Mouse (Mus musculus) liver, postnatal 0 days (tissue): Measurements from ENCODE around the gene Myrfl. TPM values are rescaled to one million over a fixed set of nuclear protein-coding genes. Genes with fewer than 3 reads are reported as not detected.

Experiments used
- ATAC-seq: fragments of 200-750 bp; cut with Nextera tagmentation; 2 replicates; pipeline ENCODE4 v1.8.0; 2017; ENCODE audit warnings: mild to moderate bottlenecking, moderate library complexity
- DNase-seq: peaks from one replicate; pipeline ENCODE4 v3.0.0-alpha.2; 2016
- H3K27ac ChIP-seq: fragments of 300-500 bp; sonication (generic); 2 replicates; pipeline ENCODE4 v1.5.1; 2014; ENCODE audit warnings: antibody characterized with exemption, moderate library complexity, mild to moderate bottlenecking, low read depth
- H3K27me3 ChIP-seq: fragments of 300-500 bp; sonication (generic); 2 replicates; pipeline ENCODE4 v1.6.1; 2014; ENCODE audit warnings: low read length, control low read depth, mixed read lengths; ENCODE audit not compliant: insufficient read depth
- H3K36me3 ChIP-seq: fragments of 300-500 bp; sonication (generic); replicated peaks from 2 replicates; pipeline ENCODE4 v1.6.1; 2014; ENCODE audit warnings: mild to moderate bottlenecking, control low read depth, low read length, moderate library complexity, mixed read lengths; ENCODE audit not compliant: insufficient read depth
- H3K4me1 ChIP-seq: fragments of 300-500 bp; sonication (generic); 2 replicates; pipeline ENCODE4 v1.6.1; 2014; ENCODE audit warnings: antibody characterized with exemption, mild to moderate bottlenecking, control low read depth; ENCODE audit not compliant: insufficient read depth
- H3K4me2 ChIP-seq: fragments of 300-500 bp; sonication (generic); 2 replicates; pipeline ENCODE4 v1.6.1; 2014; ENCODE audit warnings: low read depth, mild to moderate bottlenecking, low read length, moderate library complexity, mixed read lengths
- H3K4me3 ChIP-seq: fragments of 300-500 bp; sonication (generic); 2 replicates; pipeline ENCODE4 v1.5.1; 2014; ENCODE audit warnings: low read depth, low read length
- H3K9ac ChIP-seq: fragments of 300-500 bp; sonication (generic); replicated peaks from 2 replicates; pipeline ENCODE4 v1.6.1; 2014; ENCODE audit warnings: mild to moderate bottlenecking, moderate library complexity
- H3K9me3 ChIP-seq: fragments of 300-500 bp; sonication (generic); 2 replicates; pipeline ENCODE4 v1.6.1; 2016; ENCODE audit warnings: mild to moderate bottlenecking, control low read depth, low read length, mixed read lengths
- CTCF ChIP-seq: sonication (generic); IDR thresholded peaks from 2 replicates; pipeline ENCODE4 v1.5.1; 2016; ENCODE audit warnings: antibody characterized with exemption, low read depth
- EP300 ChIP-seq: IDR thresholded peaks from 2 replicates; pipeline ENCODE4 v1.6.1; 2016; ENCODE audit warnings: antibody characterized with exemption, low read depth, mild to moderate bottlenecking
- whole genome bisulfite sequencing: fragments of 180-500 bp; shearing (Covaris S2); extraction: QIAGEN DNeasy Blood & Tissue Kit; methylation state at CpG from one replicate; pipeline ENCODE4 v1.1.7; 2014; ENCODE audit not compliant: insufficient replicate concordance; 5-methylcytosine and 5-hydroxymethylcytosine counted together
- polyA plus RNA-seq: library from polyadenylated mRNA; unstranded; fragments of >200 nt; fragmentation: Nextera tagmentation; extraction: Ambion mirVana; gene quantifications from 2 replicates; pipeline ENCODE4 v1.2.1, GENCODE M21; 2015

Myrfl gene
- polyA plus RNA-seq, 1 experiment from 2014 or later: not detected

DNA sequence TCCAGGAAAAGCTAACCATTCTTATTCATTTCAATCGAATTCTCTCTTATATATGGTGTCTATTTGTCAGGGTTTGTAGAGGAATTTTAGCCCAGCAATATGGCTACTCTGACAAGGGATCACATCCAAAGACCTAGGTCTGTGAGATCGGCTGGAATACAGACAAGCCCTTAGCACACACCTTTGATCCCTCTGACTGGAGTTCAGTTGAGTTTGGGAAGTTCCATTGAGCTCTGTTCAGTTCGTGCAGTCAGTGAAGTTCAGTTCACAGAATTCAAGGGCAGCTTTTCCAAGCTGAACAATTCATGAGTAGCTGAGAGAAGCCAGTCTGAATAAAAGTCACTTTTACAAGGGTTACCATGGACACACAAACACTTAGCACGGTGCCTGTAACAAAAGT is 148.0 kb downstream of the Myrfl start:
- no peak for DNase-seq
- H3K36me3 ChIP-seq: no peaks in the 10 kb centered on the region
- H3K4me1 ChIP-seq: no peaks in the 10 kb centered on the region
- H3K4me3 ChIP-seq: no peak overlapping the region
- no peak overlapping the region for H3K4me2 ChIP-seq
- WGBS: 76% methylated on average over 4 of the region's 4 CpGs
- no peak overlapping the region for H3K9ac ChIP-seq
- no peak for ATAC-seq
- no peaks in the 10 kb centered on the region for H3K27me3 ChIP-seq
- H3K9me3 ChIP-seq: no peaks in the 10 kb centered on the region
- no peak overlapping the region for H3K27ac ChIP-seq
- no peak for TF ChIP-seq CTCF
- no peak for TF ChIP-seq EP300

DNA sequence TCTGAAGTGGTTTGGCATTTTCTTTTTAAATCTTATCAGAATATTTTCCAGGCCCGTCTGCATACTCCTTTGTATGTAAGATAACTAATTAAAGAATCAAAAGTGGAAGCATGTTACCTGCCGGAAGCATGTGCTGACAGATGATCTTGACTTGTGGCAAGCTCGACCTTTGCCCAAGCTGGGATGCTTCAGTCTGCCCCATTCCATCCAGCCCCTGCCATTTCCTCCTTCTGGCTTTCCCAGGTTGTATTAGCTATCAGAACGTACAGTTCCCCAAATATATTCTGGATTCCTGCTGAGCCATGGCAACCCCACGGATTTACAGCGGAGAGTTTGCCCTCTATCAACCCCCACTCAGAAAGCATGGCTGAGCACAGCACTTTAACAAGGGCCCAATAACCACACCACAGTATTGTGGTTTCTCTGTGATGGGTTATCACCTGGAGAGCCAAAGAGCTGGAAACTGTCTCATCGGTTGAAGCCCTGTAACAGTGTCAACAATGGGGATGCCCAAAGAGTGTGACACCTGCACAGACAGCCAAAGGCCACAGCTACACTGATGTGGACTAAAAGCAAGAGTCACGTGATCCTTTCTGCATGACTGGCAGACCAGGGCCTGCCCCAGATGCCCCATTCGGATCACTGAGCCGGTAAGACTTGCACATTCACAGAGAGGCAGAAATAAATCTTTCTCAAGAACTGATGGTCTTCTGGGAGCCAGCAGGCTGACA is 150.3 kb downstream of the Myrfl start:
- Histone ChIP-seq H3K9me3 (no peaks in the 10 kb centered on the region), H3K27ac (no peak overlapping the region), H3K4me1 (no peaks in the 10 kb centered on the region), H3K36me3 (no peaks in the 10 kb centered on the region), H3K27me3 (no peaks in the 10 kb centered on the region), H3K9ac (no peak overlapping the region), H3K4me2 (no peak overlapping the region), H3K4me3 (no peak overlapping the region)
- peak; percentile 28 for DNase-seq
- ATAC-seq: peak; percentile 82
- TF ChIP-seq CTCF: no peak
- no peak for TF ChIP-seq EP300
- 61% methylated on average over 10 of the region's 10 CpGs for WGBS

DNA sequence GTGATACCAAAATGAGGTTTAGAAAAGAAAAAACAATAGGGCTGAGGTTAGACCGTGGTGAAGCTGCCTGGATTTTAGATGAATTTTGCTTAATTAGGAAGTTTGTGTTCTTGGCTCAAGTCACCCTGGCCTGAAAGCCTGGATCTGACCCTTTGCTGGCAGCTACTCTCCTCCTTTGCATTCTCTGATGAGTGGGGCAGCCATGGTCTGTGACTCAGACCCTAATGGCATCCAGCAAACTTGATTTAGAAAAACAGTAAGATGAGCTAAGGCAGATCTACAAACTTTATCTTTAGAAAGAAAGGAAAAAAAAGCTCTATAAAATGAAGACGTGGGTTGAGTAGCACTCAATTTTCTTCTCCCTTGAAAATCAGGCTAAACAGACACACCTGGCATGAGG is 154.0 kb downstream of the Myrfl start:
- Histone ChIP-seq H3K27me3 (no peaks in the 10 kb centered on the region), H3K27ac (no peak overlapping the region), H3K36me3 (no peaks in the 10 kb centered on the region), H3K4me1 (no peaks in the 10 kb centered on the region), H3K9me3 (no peaks in the 10 kb centered on the region), H3K4me2 (no peak overlapping the region), H3K4me3 (no peak overlapping the region), H3K9ac (no peak overlapping the region)
- TF ChIP-seq EP300: no peak
- TF ChIP-seq CTCF: no peak
- WGBS: 84% methylated on average over 2 of the region's 2 CpGs
- DNase-seq (no peak), ATAC-seq (no peak)

DNA sequence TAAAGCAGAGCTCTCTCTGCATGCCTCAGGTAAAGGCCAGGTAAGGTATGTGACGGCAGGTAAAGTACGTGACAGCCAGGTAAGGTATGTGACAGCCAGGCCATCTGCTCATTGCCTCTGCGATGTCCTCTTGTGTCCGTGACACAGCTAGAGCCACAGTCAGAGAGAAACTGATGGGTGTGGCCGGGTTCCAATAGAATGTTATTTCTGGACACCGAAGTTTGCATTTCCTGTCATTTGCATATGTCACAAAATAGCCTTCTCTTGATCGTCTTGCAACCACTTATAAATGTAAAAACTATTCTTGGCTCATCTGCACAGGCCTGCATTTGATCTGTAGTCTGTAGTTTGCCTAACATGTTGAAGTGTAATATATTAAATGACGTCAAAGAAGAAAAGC is 154.5 kb downstream of the Myrfl start:
- no peaks in the 10 kb centered on the region for H3K27me3 ChIP-seq
- no peak for TF ChIP-seq CTCF
- no peak for TF ChIP-seq EP300
- H3K27ac ChIP-seq: no peak overlapping the region
- no peak overlapping the region for H3K4me2 ChIP-seq
- H3K4me1 ChIP-seq: no peaks in the 10 kb centered on the region
- H3K9ac ChIP-seq: no peak overlapping the region
- no peak for DNase-seq
- WGBS: 71% methylated on average over 8 of the region's 8 CpGs
- H3K4me3 ChIP-seq: no peak overlapping the region
- no peaks in the 10 kb centered on the region for H3K9me3 ChIP-seq
- no peaks in the 10 kb centered on the region for H3K36me3 ChIP-seq
- no peak for ATAC-seq

DNA sequence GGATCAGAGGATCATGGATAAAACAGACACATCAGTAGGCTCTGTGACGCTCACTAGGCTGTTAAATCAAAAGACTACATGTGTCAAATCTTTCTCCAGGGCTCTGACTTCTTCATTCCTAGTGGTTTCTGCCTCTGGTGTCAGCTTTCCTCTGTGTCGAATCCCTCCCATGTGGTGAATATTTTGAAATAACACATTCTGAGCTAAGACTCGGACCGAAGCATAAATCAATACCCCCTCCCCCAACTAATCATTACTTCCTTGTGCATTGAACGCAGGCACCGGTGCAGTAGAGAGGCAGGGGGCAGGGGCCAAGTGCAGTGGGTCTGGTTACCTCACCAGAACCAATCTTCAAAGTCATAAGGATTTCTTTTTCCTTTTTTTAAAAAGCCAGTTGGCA is 155.4 kb downstream of the Myrfl start:
- TF ChIP-seq EP300: no peak
- no peak for TF ChIP-seq CTCF
- H3K9me3 ChIP-seq: no peaks in the 10 kb centered on the region
- ATAC-seq (peak; percentile 64), DNase-seq (no peak)
- H3K27ac ChIP-seq: no peak overlapping the region
- H3K36me3 ChIP-seq: no peaks in the 10 kb centered on the region
- H3K4me1 ChIP-seq: no peaks in the 10 kb centered on the region
- H3K4me3 ChIP-seq: no peak overlapping the region
- H3K4me2 ChIP-seq: peak overlapping the region; percentile 55
- H3K27me3 ChIP-seq: no peaks in the 10 kb centered on the region
- H3K9ac ChIP-seq: no peak overlapping the region
- WGBS: 47% methylated on average over 6 of the region's 6 CpGs

DNA sequence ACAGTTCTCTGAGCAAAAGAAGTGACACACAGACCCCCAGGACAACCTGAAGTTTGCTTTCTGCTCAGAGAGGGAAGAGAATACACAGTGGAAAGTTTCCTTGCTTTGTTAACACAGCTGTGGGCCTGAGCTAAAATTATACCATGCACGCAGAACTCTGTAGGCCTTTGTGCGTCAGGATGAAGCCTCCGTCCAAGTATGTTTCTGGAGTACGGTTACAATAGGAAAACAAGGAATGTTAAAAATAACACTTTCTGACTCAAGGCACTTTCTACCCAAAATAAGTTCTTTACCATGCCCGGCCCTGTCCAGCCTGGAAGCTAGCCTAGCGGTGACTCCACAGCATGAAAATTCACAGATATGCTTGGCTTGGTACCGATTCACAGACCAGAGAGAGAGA is 156.6 kb downstream of the Myrfl start:
- no peak overlapping the region for H3K4me3 ChIP-seq
- no peak for DNase-seq
- no peaks in the 10 kb centered on the region for H3K27me3 ChIP-seq
- TF ChIP-seq CTCF (no peak), EP300 (no peak)
- H3K36me3 ChIP-seq: no peaks in the 10 kb centered on the region
- no peaks in the 10 kb centered on the region for H3K4me1 ChIP-seq
- 70% methylated on average over 7 of the region's 7 CpGs for WGBS
- H3K9me3 ChIP-seq: no peaks in the 10 kb centered on the region
- no peak overlapping the region for H3K27ac ChIP-seq
- no peak for ATAC-seq
- no peak overlapping the region for H3K9ac ChIP-seq
- no peak overlapping the region for H3K4me2 ChIP-seq

DNA sequence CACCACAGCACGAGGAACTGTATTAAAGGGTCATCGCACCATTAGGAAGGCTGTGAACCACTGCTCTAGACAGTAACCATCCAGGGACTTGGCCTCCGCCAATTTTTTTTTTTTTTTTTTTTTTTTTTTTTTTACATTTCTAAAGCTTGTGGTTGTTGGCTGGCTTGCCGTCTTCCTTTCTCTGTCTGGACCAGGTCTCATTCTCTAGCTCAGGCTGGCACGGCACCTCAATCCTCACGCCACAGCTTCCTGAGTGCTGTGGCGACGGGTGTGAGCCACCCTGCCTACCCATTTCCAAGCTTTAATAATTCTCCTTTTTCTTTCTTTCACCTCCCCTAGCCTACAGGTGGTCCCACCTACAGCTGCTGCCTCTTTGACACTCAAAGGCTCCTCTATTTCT is 158.2 kb downstream of the Myrfl start:
- no peaks in the 10 kb centered on the region for H3K36me3 ChIP-seq
- TF ChIP-seq EP300: no peak
- no peak for TF ChIP-seq CTCF
- H3K4me3 ChIP-seq: no peak overlapping the region
- H3K9me3 ChIP-seq: no peaks in the 10 kb centered on the region
- H3K27ac ChIP-seq: no peak overlapping the region
- WGBS: 64% methylated on average over 8 of the region's 8 CpGs
- H3K4me2 ChIP-seq: no peak overlapping the region
- no peaks in the 10 kb centered on the region for H3K27me3 ChIP-seq
- ATAC-seq (no peak), DNase-seq (no peak)
- no peak overlapping the region for H3K9ac ChIP-seq
- H3K4me1 ChIP-seq: no peaks in the 10 kb centered on the region
